Mouse (Mus musculus) lung, adult 2 months (tissue): ENCODE results near the gene Slc16a7.

Source experiments
- CTCF ChIP-seq: fragments of 200-500 bp; IDR thresholded peaks from 2 replicates; pipeline ENCODE4 v1.5.1; 2011; ENCODE audit warnings: mild to moderate bottlenecking, low read length, control low read depth; ENCODE audit not compliant: insufficient read depth
- POLR2A ChIP-seq: fragments of 200-500 bp; IDR thresholded peaks from 2 replicates; pipeline ENCODE4 v1.6.1; 2011; ENCODE audit warnings: low read depth, mild to moderate bottlenecking, control low read depth, low read length, borderline replicate concordance; ENCODE audit errors: extremely low read depth

- TF ChIP-seq CTCF (no peak), POLR2A (no peak)
These were observed 64.2 kb downstream of the Slc16a7 start for GRCm38 (mm10) chr10:125324871-125325565.
